Mouse (Mus musculus): ENCODE results near the gene Scaf1.
"Not testable (repeated sequence)": the region's sequence is repeated elsewhere in the genome, so short reads cannot be mapped to it uniquely, and the experiment has no call there.

Scaf1 gene

DNA sequence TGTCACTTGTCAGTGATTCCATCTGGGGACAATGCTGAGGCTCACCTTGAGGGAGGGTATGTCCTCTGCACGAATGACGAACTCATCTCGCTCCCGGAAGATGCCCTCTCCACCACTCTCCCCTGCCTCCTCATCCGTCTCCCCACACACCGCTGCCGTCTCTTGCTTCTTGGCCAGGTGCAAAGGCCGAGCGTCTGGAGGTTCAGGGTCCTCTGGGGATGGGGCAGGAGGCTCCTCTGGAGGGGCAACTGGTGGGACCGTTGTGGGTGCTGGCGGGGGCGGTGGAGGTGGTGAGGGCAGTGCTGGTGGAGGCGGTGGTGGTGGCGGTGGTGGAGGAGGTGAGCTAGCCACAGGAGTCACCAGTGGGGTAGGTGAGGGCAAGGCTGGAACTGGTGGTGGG, 27.1 kb upstream of the Scaf1 start:
- no peak for DNase-seq

GRCm38 (mm10) chr7:45040851-45041250, 24.7 kb upstream of the Scaf1 start:
- DNase-seq: no peak

GRCm38 (mm10) chr7:45038411-45038810, 22.2 kb upstream of the Scaf1 start:
- no peak for DNase-seq

- DNase-seq: peak; percentile 56 to 60
Observed at GRCm38 (mm10) chr7:45037720-45038361, 21.7 kb upstream of the Scaf1 start.

- no peak for DNase-seq
Observed at GRCm38 (mm10) chr7:45036702-45037101, 20.5 kb upstream of the Scaf1 start.

DNA sequence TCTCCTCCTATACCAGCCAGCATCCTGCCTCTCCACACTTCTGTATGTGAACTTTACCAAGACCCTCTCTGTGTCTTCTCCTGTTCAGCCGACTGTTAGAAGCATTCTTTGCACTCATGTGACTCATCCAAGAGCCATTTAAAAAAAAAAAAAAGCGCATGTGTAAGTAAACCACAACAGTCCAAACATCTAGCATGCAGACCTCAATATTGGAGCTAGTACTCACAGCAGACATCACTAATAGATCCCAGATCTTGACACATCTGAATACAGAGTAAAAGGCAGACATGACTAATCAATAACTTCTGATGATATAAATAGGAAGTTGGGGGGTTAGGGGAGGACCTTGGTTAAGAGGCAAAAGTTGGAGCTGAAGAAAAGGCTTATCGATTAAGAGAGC, 19.5 kb upstream of the Scaf1 start:
- no peak for DNase-seq

DNA sequence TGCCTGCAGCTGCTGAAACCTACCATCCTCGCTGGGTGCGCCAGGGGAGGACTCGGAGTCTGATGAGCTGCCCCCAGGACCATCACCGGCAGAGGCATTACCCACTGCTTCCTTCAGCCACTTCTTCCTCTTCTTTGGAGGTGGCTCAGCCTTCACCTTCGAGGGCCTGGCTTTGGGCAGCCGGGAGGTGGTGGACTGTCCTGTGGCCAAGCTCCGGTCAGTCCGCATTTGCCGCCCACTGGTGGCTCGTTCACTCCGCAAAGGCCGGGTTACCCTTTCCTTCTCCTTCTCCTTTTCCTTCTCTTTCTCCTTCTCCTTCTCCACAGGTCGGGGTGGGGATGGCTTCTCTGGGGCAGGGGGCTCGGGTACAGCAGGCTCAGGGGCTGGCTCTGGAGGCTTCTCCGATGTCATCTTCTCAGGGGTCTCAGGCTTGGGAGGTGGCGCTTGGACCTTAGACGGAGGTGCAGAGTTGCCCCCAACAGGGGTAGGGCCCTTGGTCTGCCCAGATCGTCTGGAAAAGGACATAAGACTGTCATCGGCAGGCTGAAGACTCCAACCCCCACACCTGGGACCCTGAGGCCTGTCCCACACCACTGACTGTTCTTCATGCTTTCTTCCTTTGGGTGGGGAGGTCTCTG, 17.7 kb upstream of the Scaf1 start:
- no peak for DNase-seq

- no peak for DNase-seq
Observed at GRCm38 (mm10) chr7:45030857-45031256, 14.7 kb upstream of the Scaf1 start.

GRCm38 (mm10) chr7:45029995-45030394, 13.8 kb upstream of the Scaf1 start:
- no peak for DNase-seq

- no peak for DNase-seq
Observed at GRCm38 (mm10) chr7:45028351-45028750, 12.2 kb upstream of the Scaf1 start.

GRCm38 (mm10) chr7:45027761-45028160, 11.6 kb upstream of the Scaf1 start:
- DNase-seq: no peak

DNA sequence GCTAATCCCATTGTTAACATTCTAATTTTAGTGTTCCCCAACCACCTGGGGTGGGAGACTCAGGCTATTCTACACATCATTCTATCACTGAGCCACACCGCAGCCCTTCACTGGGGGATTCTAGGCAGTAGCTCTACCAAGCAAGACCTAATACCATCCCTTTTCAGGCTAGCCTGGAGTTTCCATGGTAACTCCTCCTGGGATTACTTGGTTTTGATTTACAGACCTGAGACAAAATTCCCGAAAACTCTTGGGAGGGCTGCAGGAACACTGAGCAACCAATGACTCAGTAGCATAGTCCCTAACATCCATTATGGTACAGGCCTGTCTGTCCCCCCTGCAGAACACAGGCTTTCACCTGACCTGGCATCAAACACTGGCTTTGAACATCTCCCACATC, 10.1 kb upstream of the Scaf1 start:
- DNase-seq: no peak

GRCm38 (mm10) chr7:45025601-45026220, 9.5 kb upstream of the Scaf1 start:
- no peak for DNase-seq

- no peak for DNase-seq
Observed at GRCm38 (mm10) chr7:45024281-45025248, 8.4 kb upstream of the Scaf1 start.

- DNase-seq: not testable (repeated sequence)
Observed at GRCm38 (mm10) chr7:45023711-45024110, 7.5 kb upstream of the Scaf1 start.

DNA sequence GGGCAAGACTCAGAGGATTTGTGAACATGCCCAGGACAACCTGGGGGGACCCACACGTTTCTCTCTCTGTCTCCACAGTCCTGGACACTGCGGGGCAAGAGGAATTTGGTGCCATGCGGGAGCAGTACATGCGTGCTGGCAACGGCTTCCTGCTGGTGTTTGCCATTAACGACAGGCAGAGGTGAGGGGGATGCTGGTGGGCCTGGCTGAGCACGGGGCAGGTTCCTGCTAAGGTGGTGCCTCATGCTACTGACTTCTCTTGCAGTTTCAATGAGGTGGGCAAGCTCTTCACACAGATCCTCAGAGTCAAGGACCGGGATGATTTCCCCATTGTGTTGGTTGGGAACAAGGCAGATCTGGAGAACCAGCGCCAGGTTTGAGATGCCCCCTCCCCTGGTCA, 4.1 kb upstream of the Scaf1 start:
- DNase-seq: no peak

DNA sequence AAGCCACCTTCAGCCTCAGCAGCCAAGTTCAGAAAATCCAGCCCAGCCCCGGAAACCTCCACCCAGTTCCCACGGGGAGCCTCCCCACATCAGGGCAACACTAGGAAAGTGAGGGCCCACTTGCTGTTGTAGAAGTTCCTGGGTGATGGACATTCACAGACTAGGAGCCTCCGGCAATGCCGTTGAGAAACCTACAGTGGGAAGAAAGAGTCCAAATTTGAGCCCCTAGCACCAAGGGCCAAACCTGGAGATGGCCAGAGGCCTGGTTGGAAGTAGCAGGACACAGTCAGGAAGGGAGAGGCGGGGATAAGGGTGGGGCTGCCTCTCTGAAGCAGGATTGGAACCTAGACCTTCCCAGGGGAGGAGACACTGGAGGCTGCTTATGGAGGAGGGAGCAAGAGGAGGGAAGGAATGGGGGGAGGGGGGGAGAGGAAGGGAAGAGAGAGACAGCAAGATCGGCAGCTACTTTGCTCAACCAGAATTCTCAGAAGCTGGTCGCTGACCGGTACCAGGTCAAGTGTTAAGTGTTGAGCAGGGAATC, 2.9 kb upstream of the Scaf1 start:
- peak; percentile 87 to 90 for DNase-seq

GRCm38 (mm10) chr7:45017242-45018061, 1.3 kb upstream of the Scaf1 start, which contains the start of gene Rras:
Rras (plus strand) TSS chr7:45017961.
- peak; percentile 98 to 99 for DNase-seq

GRCm38 (mm10) chr7:45016761-45017160, 598 bp upstream of the Scaf1 start:
- DNase-seq: no peak

- DNase-seq: no peak
Observed at GRCm38 (mm10) chr7:45015344-45015956, 713 bp downstream of the Scaf1 start.

GRCm38 (mm10) chr7:45014096-45014451, 2.1 kb downstream of the Scaf1 start:
- DNase-seq: no peak

All from lung, adult 18-20 months (tissue).